Mouse (Mus musculus): ENCODE measurements at regions not wholly inside any gene's neighbourhood (a gene's known extent, or its start where the extent isn't known, plus 50 kb on each side); places are given as distances from the start of the nearest gene placed in this dataset.
A peak's percentile ranks its signal among the peaks of the same experiment; 100 is the strongest.

DNA sequence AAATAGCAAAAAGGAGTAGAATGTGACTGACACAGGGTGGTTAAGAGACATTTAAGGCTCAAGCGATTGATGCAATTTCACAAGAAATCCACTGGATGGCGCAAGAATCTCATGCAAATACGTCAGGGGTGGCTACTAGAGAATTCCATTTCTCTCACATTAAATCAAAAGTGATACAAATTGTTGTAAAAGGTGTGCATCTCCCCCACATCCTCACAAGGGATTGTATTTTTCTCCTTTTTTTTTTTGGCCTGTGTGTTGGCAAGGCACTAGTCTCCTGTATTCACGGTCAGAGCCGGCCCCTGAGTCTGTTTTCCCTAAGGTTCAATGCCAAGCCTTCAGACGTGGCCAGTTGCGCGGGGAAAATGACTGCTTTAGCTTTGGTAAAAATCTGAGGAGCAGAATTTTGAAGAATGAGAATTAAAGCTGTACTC is 253.0 kb downstream of the Lmx1a start:
- no peak for TF ChIP-seq POLR2A (IDR thresholded peaks at IDR 0.05; ENCODE audit: borderline replicate concordance, insufficient read depth, low read length)
- peak; percentile 33; the same call in 1 of the 2 replicates for TF ChIP-seq CTCF (IDR thresholded peaks at IDR 0.05; ENCODE audit: borderline replicate concordance, insufficient read depth, low read depth, low read length)

Measured in cerebellum, adult 2 months (tissue).